Mouse (Mus musculus): Measurements from ENCODE around the gene Hfm1. TPM values are rescaled to one million over a fixed set of nuclear protein-coding genes. Genes with fewer than 3 reads are reported as not detected.

The Hfm1 gene
- total RNA-seq (2021): not detected
- long read RNA-seq, experiment 1: 0 reads
- long read RNA-seq, experiment 2: 0 reads

- DNase-seq: peak; percentile 46
These were observed at the start of gene Hfm1 for GRCm38 (mm10) chr5:106925488-106926368. TSS of gene Hfm1 (minus strand) at chr5:106926321.

- DNase-seq: no peak
These were observed 47.8 kb upstream of the Hfm1 start for GRCm38 (mm10) chr5:106973883-106974282.

DNA sequence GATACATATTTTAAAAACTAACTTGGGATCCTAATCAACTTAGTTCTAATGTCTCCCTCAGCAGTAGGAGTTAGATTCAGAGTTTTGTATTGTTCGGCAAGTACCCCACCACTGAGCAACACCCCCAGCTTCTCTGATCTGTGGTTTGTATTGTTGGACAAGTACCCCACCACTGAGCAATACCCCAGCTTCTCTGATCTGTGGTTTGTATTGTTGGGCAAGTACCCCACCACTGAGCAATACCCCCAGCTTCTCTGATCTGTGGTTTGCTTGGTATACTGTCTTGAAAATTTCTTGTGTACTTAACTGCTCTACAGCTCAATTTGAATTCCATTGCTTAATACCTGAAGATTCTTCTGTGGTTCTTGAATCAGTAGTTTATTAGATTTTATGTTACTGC lies 41.5 kb upstream of the Hfm1 start:
- DNase-seq: no peak

DNA sequence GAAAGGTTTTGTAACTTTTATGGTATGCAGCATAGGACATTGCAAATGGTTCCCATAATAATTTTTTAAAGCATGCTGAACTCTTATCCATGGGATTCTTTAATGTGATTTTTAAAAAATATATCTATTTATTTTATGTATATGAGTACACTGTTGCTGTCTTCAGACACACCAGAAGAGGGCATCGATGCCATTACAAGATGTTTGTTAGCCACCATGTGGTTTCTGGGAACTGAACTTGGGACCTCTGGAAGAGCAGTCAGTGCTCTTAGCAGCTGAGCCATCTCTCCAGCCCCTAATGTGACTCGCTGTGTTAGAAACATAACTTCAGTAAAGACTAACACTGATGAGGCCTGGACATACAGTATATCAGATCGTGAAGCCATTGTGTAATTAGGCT lies 40.3 kb upstream of the Hfm1 start:
- DNase-seq: no peak

GRCm38 (mm10) chr5:106964513-106965014 lies 38.4 kb upstream of the Hfm1 start:
- DNase-seq: no peak

DNA sequence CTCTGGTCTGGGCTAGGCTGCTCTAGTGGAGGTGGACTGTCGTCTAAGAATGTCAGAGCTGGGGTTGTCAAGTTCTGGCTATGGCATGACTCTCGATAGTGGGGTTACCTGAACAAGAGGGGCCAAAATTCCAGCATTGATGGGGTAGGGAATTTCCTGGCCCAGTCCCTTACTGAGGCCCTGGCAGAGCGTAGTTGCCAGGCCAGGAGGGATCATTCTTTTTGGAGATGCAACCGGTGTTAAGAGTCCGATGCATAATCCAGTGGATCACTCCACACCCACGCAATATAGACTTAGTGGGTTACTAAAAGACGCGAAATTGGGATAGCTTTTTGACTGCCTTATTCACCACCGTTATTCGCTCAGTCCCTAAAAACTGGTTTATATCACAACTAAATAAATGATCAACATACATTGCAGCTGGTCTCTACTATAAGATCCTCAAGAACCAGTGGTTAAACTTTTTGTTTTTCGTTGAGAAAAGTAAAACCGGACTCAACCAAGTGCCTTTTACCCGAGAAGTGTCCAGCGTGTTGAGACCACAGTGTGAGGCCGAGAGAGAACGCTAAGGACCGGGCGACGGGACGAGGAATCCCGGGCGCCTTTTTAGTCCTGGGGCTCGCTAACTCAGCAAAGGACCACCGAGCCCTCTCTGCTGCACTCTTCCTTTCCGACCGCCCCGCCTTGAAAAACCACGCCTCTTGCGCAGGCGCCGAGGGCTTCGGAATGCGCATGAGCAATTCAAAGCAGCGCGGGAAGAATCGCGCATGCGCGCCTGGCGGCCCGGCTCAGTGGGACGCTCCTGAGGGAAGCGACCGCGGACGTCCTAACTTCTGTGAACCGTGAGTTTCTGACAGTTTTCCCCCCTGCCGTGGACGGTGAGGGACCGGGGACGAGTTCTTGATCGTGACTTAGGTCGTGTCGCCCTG lies 37.7 kb upstream of the Hfm1 start, which contains the start of gene Cdc7:
Gene Cdc7 (plus strand): TSS at position 739 of the 929 bp plus-strand sequence.
- peak; percentile 96 for DNase-seq

DNA sequence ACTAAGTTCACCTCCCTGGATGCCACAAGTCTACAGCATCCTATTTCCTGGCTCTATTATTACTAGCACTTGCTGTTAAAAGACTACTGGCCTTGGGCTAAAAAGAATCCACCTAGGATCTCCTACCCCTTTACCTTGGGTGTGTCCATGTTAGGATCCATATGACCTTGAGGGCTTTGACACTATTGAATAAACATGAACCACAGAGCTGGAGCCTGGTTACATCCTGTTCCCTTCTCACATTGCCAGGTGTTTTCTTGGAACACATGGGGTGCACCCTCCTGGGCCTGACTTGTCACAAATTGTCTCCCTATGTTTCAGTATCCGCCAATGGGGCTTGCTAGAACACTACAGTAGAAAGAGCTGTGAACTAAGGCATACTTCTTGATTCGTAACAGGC lies 34.3 kb upstream of the Hfm1 start:
- no peak for DNase-seq

DNA sequence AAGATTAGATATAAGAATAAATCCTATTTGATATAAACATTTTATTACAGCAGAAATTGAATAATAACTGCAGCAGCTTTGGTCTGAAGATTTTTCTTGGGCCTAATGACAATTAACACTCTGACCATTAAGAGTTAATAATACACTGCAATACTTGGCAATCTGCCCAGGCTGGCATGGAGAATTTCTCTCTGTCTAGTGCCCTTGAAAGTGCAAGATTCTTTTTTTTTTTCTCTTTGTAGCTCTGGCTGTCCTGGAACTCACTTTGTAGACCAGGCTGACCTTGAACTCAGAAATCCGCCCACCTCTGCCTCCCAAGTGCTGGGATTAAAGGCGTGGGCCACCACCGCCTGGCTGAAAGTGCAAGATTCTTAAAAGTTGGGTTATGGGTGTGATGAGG lies 32.9 kb upstream of the Hfm1 start:
- peak; percentile 11 for DNase-seq

- DNase-seq: no peak
These were observed 30.3 kb upstream of the Hfm1 start for GRCm38 (mm10) chr5:106956467-106956866.

DNA sequence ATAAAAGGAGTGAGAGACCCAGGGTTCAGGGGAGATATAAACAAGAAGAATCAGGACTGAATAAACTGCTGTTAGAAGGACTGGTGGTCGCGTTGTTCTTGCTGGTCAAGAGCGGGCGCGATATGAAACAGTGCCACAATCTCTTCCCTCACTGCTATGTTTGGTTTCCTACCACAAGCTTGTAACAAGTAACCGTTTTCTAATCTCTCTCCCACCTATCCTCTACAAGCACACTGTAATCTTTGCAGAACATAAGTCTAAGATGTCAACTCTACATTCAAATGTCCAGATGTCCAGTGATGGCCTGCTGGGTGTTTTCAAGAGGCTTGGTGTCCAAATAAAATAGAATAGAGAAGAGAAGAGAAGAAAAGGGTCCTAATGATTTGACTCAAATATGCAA lies 22.6 kb upstream of the Hfm1 start:
- DNase-seq: no peak

- DNase-seq: no peak
These were observed 20.2 kb upstream of the Hfm1 start for GRCm38 (mm10) chr5:106946342-106946741.

DNA sequence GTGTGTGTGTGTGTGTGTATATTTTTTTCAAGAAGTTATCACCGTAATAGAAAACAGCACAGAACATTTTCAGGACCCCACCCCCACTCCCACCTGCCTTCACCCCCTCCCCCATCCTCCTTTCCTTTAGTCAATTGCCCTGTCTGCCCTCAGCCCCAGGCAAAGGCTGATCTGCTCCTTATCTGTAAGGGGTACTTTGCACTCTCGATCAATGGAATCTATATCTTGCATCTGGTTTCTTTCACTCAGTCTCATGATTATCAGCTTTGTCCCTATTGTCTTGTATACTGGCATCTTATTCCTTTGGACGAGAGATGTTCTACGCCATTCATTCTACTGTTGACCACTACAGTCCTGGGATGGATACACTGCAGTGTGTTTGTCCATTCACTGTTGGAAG lies 1.9 kb upstream of the Hfm1 start:
- DNase-seq: no peak

DNA sequence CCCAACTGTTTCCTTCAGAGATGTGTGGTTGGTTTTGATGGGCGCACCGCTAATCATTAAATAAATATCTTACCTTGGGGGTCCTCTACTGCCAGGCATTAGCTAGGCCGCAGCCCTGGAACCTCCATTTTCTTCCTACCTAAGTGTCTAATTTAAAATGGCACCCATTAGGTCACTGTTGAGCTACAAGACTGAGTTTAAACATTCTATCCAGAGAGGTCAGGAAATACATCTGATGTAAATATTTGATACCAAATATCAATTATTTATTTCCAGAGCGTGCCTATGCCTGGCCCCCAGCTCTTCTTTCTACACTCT lies 207 bp upstream of the Hfm1 start:
- DNase-seq: no peak

GRCm38 (mm10) chr5:106919315-106919714 lies 6.8 kb downstream of the Hfm1 start:
- DNase-seq: no peak

GRCm38 (mm10) chr5:106896879-106897278 lies 29.2 kb downstream of the Hfm1 start:
- no peak for DNase-seq

DNA sequence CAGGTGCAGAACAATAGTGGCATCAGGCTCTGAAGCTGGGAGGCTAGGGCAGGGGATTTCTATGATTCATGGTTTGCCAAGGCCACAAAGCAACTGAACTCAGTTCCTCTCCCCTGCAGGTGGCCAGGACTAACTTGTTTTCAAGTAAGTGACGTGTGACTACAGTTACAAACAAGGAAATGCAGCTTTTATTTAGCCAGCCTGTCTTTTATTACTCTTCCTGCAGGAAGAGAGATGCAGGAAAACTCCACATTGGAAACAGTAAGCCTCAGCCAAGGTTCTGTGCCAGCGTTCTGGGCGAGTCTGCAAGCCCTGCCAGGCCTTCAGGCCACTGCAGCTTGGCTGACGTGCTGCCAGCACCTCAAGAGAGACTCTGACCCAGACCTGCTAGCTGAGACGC lies 34.3 kb downstream of the Hfm1 start:
- DNase-seq: peak; percentile 52

DNA sequence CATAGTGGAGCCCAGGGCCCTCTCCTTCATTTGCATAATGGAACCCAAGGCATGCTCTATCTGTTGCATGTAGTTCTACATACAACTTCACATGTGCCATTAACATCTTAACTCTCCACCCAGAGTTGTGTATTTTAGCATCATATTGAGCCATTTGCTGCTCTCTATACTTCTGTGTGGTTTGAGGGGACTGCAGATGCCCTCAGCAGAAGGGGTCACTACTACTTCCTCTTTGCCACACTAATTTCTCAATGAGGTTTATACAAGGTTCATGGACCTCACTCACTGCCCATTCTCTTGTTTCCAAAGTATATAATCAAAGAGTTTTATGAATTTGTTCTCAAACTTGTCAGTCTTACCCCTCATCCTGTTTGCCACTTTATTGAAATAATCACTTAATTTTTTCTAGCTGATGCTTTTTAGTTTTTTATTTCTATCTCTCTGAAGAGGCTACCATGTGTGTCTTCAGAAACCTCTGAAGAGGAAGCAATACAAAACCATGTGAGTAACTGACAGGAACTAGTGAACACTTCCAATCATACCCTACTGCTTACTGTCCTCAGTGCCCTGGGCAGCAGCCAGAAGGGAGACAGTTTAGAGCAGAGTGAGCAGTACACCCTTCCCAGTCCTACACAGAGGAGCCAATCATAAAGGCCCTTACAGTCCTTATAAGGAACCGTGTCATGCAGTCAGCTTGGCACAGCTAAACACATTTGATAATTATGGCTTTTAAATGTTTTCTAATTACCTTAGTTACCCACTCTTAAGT lies 38.6 kb downstream of the Hfm1 start:
- DNase-seq: no peak

DNA sequence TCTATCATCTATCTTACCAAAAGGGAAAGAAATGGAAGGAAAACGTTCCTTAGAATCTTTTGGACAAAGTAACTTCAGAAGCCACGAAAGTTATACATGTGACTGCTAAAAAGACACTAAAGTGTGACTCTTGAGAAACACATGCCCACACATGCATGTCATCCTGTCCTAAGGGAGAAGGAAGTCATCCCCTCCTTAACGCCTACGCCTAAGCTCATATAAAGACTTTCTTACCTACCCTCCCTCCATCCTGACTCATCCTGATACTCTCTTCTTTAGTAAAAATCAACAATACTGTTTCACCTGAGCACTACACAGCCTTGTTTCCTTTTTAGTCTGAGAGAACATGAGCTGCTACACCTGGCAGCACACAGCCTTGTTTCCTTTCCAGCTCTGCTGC lies 40.6 kb downstream of the Hfm1 start:
- no peak for DNase-seq

DNA sequence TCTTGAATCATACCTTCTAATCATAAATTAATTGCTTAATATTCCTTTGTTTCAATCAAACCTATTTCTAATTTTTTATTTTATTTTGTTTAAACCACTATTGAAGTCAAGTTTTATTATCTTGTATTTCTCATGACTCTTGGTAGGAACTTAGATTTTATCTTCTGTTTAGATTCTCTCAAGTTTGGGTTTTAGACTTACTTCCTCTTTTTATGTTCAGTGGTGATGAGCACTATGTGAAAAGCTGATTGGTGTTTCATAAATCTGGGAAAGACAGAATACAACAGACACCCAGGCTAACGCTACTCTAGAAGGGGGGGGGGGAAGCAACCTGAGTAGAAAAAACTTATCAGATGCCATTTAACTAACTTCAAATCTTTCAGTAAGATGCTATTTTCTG lies 49.7 kb downstream of the Hfm1 start:
- DNase-seq: no peak

GRCm38 (mm10) chr5:106860415-106860814 lies 65.7 kb downstream of the Hfm1 start:
- DNase-seq: peak; percentile 55

DNA sequence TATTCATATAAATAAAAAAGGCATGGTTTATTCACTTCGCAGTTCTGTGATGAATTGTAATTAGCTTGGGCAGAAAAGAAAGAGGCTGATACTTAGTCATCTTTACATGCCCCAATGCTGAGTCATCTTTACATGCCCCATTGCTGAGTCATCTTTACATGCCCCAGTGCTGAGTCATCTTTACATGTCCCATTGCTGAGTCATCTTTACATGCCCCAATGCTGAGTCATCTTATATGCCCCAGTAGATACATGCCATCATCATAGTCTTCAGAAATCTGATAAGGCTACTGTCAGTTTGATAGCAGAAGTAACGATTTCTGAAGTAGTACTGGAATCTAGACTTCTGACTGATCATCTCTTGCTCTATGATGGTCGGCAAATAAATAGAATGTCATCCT lies 72.8 kb downstream of the Hfm1 start:
- DNase-seq: no peak

DNA sequence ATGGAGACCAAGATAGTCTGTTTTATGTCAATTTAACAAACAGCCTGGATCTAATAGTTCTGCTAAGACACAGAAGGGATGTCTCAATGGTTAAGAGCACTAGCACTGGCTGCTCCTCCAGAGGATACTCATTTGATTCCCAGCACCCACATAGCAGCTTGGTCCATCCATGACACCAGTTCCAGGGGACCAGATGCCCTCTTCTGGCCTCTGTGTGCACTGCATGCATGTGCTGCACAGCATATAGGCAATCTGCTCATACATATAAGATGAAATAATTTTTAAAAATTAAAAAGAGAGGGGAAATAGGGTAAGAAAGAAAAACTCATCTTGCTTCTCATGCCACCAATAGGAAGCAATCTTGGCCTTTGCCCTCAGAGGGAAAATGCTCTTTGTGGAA lies 79.1 kb downstream of the Hfm1 start:
- DNase-seq: no peak
